Mouse (Mus musculus) megakaryocyte, embryonic 14.5 days (primary cell): ENCODE results near the gene Scarb1. TPM values are rescaled to one million over a fixed set of nuclear protein-coding genes. Genes with fewer than 3 reads are reported as not detected.
A peak's percentile ranks its signal among the peaks of the same experiment; 100 is the strongest.

Experiments
- H3K27me3 ChIP-seq: replicated peaks from 2 replicates; pipeline ENCODE3; 2012; ENCODE audit warnings: inconsistent platforms
- H3K36me3 ChIP-seq: replicated peaks from 2 replicates; pipeline ENCODE3; 2012; ENCODE audit warnings: low read length, inconsistent platforms, mixed read lengths
- H3K4me1 ChIP-seq: 2 replicates; pipeline ENCODE4 v1.6.1; 2012; ENCODE audit warnings: inconsistent platforms
- H3K4me3 ChIP-seq: replicated peaks from 2 replicates; pipeline ENCODE3; 2012; ENCODE audit warnings: moderate library complexity, mild to moderate bottlenecking, inconsistent platforms
- H3K9me3 ChIP-seq: 2 replicates; pipeline ENCODE4 v1.6.1; 2012; ENCODE audit warnings: inconsistent platforms
- FLI1 ChIP-seq: IDR thresholded peaks from 2 replicates; pipeline ENCODE4 v1.6.1; 2012; ENCODE audit warnings: low read length, inconsistent platforms, mixed read lengths
- GATA1 ChIP-seq: IDR thresholded peaks from 3 replicates; pipeline ENCODE4 v1.6.1; 2012; ENCODE audit warnings: mixed read lengths, low read length, inconsistent platforms, borderline replicate concordance
- polyA plus RNA-seq: library from polyadenylated mRNA; stranded (reverse); fragments of >175 nt; gene quantifications from 2 replicates; pipeline ENCODE4 v1.2.3, GENCODE M21; 2012; ENCODE audit warnings: low replicate concordance; ENCODE audit not compliant: insufficient read depth

Scarb1 gene
- polyA plus RNA-seq, 1 experiment: 138 TPM

DNA sequence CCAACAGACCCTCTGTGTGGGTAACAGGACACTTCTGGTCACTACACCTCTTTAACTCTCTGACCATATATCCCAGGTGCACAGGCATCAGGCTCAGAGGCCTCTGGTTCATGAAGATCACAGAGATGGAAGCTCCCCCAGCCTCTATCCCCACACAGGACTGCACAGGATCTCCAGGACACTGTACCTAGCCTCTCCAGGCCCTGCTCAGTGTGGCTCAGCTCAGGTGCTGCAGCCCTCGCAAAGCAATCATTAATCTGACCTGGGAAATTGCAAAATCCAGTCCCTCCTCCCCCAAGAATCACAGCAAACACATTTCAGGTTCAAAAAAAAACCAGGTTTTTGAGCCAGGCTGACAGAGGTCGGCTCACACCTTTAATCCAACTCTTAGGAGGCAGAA is 29.9 kb downstream of the Scarb1 start:
- Histone ChIP-seq H3K4me1 (peaks cover 95% of the 10 kb centered on the region), H3K27me3 (no peaks in the 10 kb centered on the region), H3K4me3 (no peak overlapping the region), H3K9me3 (no peaks in the 10 kb centered on the region), H3K36me3 (peaks cover 79% of the 10 kb centered on the region)
- TF ChIP-seq FLI1 (no peak), GATA1 (no peak)

GRCm38 (mm10) chr5:125309193-125309592 is 31.7 kb downstream of the Scarb1 start:
- Histone ChIP-seq H3K4me1 (peaks cover 95% of the 10 kb centered on the region), H3K9me3 (no peaks in the 10 kb centered on the region), H3K27me3 (no peaks in the 10 kb centered on the region), H3K4me3 (no peak overlapping the region), H3K36me3 (peaks cover 86% of the 10 kb centered on the region)
- TF ChIP-seq GATA1 (no peak), FLI1 (no peak)

GRCm38 (mm10) chr5:125306824-125307223 is 34.1 kb downstream of the Scarb1 start:
- Histone ChIP-seq H3K27me3 (no peaks in the 10 kb centered on the region), H3K4me3 (no peak overlapping the region), H3K36me3 (peaks cover 88% of the 10 kb centered on the region), H3K9me3 (no peaks in the 10 kb centered on the region), H3K4me1 (peaks cover 77% of the 10 kb centered on the region)
- TF ChIP-seq GATA1: no peak
- no peak for TF ChIP-seq FLI1

DNA sequence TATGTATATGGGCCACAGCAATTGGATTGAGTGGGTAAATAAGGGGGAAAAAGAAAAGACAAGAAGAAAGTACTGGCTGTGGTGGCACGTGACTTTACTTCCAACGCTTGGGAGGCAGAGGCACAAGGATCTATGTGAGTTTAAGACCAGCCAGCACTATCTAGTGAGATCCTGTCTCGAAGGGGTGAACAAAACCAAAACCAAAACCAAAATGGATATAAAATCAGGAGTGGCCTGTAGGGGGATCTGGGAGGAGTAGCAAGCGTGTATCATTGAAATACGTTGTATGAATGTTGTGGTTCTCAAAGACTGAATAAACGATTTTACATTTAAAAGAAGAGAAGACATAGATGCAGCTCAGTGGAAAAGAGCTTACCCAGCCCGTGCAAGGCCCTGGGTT is 34.5 kb downstream of the Scarb1 start:
- Histone ChIP-seq H3K4me3 (no peak overlapping the region), H3K27me3 (no peaks in the 10 kb centered on the region), H3K4me1 (peaks cover 73% of the 10 kb centered on the region), H3K9me3 (no peaks in the 10 kb centered on the region), H3K36me3 (peaks cover 92% of the 10 kb centered on the region)
- TF ChIP-seq FLI1 (no peak), GATA1 (no peak)

DNA sequence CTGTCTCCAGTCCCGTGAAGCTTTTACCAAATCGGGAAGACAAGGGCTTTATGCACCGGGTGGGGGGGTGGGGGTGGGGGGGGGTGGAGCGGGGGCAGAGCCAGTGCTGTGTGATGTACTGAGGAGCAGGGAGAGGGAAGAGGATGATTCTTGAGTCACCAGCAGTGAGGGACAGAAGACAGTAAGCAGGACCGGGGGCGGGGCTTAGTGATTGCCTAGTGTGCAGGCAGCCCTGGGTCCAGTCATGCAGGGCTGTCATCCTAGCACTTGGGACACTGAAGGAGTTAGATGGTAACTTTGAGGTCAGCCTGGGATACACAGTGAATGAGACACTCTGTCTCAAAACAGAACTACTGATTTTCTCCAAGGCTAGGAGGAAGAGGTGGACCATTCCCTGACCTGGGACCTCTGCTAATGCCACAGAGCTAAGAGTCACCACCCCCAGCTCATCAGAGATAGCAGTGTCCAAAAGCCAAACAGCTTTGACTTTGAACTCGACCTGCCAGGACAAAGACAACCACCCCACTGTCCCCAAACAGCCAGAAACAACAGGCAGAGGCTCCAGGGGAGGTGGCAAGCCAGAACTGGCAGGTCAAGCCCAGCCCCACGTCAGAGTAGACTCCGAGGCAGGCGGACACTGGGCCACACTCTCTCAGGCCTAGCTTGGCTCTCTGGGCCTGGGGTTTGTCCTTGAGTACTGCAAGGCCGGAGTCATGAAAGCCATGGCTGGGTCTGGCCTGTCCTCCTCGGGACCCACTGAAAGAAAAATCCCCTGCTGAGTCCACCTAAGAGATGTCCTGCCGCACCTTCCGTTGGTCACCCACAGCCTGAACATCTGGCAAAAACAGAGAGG is 35.4 kb downstream of the Scarb1 start:
- Histone ChIP-seq H3K4me1 (peaks cover 63% of the 10 kb centered on the region), H3K36me3 (peaks cover 92% of the 10 kb centered on the region), H3K27me3 (no peaks in the 10 kb centered on the region), H3K4me3 (no peak overlapping the region), H3K9me3 (peaks cover 3% of the 10 kb centered on the region)
- TF ChIP-seq GATA1: no peak

DNA sequence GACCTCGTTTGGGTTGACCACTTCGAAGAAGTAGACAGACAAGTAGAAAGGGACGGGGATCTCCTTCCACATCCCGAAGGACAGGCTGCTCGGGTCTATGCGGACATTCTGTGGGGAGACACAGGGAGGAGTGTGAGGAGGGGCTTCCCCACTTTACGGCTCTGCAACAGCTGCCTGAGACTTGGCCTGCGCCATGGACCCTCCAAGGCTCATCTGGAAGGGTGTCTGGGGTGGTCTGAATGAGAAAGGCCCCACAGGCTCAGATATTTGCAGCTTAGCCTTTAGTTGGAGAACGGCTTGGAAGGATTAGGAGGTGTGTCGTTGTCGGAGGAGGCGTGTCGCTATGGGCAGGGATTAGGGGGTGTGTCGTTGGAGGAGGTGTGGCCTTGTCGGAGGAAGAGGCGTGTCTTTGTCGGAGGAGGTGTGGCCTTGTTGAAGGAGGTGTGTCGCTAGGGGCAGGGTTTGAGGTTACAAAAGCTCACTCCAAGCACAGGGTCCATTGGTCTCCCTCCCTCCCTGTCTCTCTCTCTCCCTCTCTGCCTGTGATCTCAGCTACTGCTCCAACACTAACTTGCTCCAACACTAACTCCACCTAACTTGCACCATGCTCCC is 36.5 kb downstream of the Scarb1 start:
- Histone ChIP-seq H3K36me3 (peaks cover 94% of the 10 kb centered on the region), H3K27me3 (no peaks in the 10 kb centered on the region), H3K4me1 (peaks cover 52% of the 10 kb centered on the region), H3K4me3 (no peak overlapping the region), H3K9me3 (peaks cover 12% of the 10 kb centered on the region)
- TF ChIP-seq GATA1: no peak
- TF ChIP-seq FLI1: no peak

GRCm38 (mm10) chr5:125303055-125303454 is 37.8 kb downstream of the Scarb1 start:
- no peaks in the 10 kb centered on the region for H3K27me3 ChIP-seq
- H3K4me1 ChIP-seq: peaks cover 44% of the 10 kb centered on the region
- TF ChIP-seq FLI1 (no peak), GATA1 (no peak)
- H3K4me3 ChIP-seq: peak overlapping the region; percentile 2
- peaks cover 12% of the 10 kb centered on the region for H3K9me3 ChIP-seq
- H3K36me3 ChIP-seq: peaks cover 95% of the 10 kb centered on the region

GRCm38 (mm10) chr5:125298234-125298633 is 42.7 kb downstream of the Scarb1 start:
- H3K27me3 ChIP-seq: no peaks in the 10 kb centered on the region
- peaks cover 16% of the 10 kb centered on the region for H3K4me1 ChIP-seq
- no peak overlapping the region for H3K4me3 ChIP-seq
- TF ChIP-seq GATA1: no peak
- no peak for TF ChIP-seq FLI1
- peaks cover 99% of the 10 kb centered on the region for H3K36me3 ChIP-seq
- peaks cover 23% of the 10 kb centered on the region for H3K9me3 ChIP-seq

DNA sequence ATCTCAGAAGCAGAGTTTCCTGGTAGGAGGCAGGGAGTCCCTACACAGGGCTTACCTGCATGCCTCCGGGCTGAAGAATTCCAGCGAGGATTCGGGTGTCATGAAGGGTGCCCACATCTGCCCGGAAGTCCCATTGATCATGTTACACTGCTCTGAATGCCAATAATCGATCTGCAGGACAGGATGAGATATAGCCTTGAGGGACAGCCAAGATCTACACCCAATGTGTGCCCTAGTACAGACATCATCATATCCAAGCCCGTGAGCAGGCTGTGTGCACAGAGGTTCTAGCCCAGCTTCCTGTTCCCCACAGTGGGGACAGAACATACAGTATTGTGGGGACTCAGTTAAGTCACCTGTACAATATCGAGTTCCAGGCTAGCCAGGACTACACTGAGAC is 43.7 kb downstream of the Scarb1 start:
- TF ChIP-seq FLI1 (no peak), GATA1 (no peak)

GRCm38 (mm10) chr5:125292951-125293350 is 47.9 kb downstream of the Scarb1 start:
- TF ChIP-seq FLI1: no peak
- Histone ChIP-seq H3K4me3 (no peak overlapping the region), H3K9me3 (peaks cover 12% of the 10 kb centered on the region), H3K36me3 (peaks cover 98% of the 10 kb centered on the region), H3K27me3 (no peaks in the 10 kb centered on the region), H3K4me1 (peaks cover 18% of the 10 kb centered on the region)

More for the DNA sequence above, 43.7 kb downstream of the Scarb1 start:
- H3K4me1 ChIP-seq: peaks cover 18% of the 10 kb centered on the region
- no peak overlapping the region for H3K4me3 ChIP-seq
- H3K9me3 ChIP-seq: peaks cover 23% of the 10 kb centered on the region
- H3K36me3 ChIP-seq: peaks cover 99% of the 10 kb centered on the region
- H3K27me3 ChIP-seq: no peaks in the 10 kb centered on the region
